Mouse (Mus musculus) ZHBTc4 (cell line): ENCODE data around the gene Dync1i2.
A peak's percentile ranks its signal among the peaks of the same experiment; 100 is the strongest.

ENCODE experiments used
- DNase-seq: peaks from one replicate; pipeline ENCODE4 v3.0.0-alpha.2; 2011; ENCODE audit warnings: low read depth, low spot score

Dync1i2 gene

DNA sequence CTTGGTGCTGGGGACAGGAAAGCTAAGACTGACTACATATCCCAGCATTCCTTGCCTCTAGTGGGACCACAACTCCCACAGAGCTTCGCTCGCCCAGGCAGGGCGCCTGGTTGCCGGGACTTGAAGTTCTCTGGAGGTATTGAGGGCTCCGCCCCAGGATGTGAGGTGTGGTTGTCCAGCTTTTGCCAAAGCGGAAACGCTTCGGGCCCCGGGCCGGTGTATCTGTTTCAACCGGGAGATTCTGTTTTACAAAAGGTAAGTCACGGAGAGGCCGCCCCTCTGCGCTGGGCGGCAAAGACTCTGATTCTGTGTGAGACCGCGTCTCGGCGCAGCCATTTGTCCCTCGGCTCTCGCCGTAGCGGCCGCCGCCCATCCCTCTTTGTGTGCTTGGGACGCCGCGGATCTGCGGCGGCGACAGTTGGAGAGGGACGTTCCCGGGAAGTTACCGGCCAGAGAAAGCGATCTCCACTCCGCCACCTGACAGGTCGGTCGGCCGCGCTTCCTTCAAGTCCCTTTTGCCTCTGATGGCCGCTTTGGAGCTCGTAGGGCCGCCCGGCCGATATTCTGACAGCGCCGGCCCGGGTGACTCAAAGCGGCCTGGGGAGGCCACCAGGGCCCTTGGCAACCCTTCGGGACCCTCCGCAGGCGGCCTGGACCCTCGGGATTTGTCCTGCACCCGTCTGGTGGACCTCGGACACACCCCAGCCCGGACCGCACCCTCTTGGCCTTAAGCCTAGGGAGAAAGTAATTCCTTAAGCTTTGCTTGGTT lies at the start of gene Dync1i2:
Dync1i2 (plus strand) TSS at position 116 of the 769 bp plus-strand sequence.
- DNase-seq, result peak; percentile 99

DNA sequence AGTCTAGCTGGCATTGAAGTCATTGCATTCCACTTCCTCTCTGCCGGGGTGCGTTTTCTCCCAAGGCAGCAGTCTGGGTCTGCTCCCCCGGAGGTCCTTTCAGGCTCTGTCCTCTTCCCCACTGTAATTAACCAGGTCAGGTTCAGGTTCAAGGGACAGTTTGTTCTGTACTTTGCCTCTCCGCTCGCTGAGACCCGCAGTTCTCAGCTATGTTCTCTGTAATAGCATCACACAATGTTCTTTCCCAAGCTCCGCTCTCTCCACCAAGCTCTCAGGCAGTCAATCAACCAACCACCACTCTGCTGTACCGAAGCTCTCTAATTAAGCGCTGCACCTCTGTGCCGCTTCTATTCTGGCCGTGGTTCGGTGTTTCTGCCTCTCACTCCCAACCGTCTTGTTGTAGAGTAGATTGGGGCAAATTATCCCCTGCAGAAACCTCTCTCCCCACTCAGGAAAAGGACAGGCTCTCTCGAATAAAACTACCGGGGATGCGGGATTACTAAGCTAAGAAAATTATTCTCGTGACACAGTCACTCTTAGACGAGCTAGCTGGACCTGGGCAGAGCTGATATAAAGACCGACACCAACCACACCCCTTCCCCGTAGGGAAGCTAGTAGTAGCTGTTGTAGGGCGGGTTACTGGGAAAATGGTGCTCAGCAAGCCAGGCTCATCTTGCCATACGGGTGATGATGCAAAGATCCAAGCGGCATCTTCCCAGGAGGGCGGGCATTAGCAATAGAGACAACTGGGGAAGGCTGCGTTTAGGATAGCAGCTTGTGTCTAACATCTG lies 48.5 kb upstream of the Dync1i2 start:
- DNase-seq, result peak; percentile 29

DNA sequence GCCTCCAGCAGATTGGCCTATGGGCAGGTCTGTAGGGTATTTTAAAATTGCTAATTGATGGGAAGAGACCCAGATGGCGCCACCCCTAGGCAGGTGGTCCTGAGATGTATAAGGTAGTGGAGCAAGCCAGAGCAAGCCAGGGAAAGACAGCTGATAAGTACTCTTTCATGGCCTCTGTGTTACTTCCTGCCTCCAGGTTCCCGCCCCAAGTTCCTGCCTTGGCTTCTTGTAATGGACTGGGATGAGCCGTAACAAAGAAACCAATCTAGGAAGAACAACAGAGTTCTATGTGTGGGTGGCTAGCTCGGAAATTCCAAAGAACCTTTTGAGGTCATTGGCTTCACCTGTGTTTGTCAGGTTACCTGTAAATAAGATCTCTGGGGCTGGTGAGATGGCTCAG lies 44.3 kb upstream of the Dync1i2 start:
- peak; percentile 84 for DNase-seq

DNA sequence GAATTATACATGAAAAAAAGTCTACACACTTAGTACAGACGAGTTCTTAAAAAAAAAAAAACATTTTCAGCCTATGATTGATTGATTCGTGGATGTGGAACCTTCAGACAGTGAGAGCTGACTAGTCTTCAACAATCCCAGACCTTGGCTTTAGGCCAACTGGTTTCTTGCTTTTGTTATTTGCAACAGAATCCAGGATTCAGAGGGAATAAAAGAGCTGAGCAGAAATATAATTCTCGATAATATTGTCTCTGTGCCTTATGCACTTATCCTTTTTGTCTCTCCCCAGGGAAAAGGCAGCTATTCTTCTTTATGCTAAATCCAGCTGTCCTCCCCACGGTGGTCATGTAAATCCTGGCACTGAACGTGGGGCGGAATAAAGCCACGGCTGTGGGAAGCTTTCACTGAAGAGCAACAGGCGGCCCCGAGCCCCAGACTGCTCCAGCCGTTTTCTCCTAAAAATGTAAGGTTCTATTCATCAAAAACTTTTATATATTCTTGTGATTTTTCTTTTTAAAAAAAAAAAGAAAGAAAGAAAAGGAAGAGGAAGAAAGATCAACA lies 43.0 kb upstream of the Dync1i2 start:
- DNase-seq, result no peak

DNA sequence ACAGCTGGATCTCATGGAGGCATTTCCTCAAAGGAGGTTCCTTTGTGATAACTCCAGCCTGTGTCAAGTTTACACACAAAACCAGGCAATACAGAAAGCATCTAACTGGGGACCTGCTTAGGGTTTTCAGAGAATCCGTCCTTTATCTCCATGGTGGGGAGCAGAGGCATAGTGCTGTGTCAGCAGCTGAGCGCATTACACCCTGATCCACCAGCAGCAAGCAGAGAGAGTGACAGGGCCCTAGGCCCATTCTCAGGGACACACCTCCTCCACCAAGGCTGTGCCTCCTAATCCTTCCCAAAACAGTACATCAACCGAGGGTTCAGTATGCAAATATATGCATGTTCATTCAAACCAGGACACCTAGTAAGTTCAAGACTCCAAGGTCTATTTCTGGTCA lies 38.5 kb upstream of the Dync1i2 start:
- DNase-seq, result peak; percentile 29

DNA sequence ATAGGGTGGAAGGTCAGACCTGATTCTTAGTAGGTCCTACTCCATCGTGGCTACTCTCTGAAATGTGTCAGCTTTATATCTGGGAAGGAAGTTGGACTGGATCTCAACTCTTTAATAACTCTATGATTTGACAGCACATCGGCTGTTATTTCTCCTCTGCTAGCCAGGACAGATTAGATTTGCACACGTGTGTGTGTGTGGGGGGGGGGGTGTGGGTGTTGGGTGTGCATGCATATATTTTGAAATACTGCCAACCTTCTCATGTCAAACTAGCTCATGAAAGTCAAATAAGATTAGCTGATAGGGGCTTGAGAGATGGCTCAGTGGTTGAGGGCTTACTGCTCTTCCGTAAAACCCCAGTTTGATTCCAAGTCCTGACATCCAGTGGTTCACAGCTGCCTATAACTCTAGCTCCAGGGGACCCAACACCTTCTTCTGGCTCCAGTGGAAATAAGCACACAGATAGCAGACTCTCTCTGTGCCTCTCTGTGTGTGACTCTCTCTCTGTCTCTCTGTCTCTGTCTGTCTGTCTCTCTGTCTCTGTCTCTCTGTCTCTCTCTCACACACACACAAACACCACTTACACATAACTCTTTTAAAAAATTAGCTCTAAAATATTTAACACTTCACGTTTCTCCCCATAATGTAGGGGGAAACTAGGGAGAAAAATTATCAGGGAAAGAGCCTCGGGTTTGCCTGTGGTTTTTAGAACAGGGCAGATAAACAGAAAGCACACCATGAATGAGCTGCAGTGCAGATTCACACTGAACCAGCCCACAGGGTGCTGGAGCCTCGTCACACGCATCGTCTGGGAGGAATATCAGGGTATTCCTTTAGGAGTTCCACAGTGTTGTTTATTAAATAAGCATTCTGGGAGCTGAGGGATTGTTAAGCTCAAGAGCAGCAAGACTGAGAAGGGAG lies 34.9 kb upstream of the Dync1i2 start:
- no peak for DNase-seq

DNA sequence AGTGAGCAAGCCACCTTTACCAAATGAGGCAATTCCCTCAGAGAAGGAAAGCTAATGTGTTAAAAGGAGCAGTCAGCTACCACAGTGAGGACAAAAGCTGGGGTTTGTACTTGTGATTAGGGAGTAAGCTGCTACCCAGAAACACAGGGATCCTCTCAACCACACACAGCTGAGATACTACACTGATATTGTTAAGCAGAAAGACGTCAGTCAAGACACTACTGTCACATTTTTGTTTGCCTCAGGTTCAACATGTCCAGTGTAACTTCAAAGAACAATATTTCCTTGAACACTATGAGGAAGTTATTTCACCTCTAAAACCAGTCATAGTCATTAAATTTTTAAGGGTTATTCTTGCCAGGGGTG lies 34.3 kb upstream of the Dync1i2 start:
- DNase-seq, result no peak

DNA sequence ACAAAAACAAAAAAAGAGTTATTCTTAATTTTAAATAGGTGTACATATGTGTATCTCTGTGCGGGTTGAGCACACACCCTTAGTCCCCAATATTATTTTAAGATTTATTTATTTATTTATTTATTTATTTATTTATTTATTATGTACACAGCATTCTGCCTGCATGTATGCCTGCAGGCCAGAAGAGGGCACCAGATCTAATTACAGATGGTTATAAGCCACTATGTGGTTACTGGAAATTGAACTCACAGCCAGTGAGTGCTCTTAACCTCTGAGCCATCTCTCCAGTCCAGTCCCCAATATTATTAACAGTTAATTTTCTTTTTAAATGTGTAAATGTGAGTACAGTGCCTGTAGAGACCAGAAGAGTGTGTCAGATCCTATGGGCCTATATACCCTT lies 33.7 kb upstream of the Dync1i2 start:
- peak; percentile 55 for DNase-seq

DNA sequence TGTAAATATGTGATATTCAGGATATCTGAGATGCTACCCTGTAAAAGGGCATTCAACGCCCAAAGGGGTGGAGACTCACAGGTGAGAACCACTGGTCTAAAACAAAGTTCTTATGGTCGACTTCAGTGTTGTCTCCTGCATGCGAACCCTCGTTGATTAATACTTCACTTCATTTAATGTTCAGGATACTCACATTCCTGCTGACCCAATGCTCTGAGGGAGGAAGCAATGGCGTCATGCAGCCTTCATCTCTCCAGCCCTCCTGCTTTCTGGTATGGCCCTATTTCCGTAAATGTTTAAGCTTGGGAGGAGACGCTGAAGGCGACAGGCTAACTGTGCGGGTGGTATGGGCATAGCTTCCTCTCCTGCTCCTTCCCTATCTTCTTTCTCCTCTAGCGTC lies 31.8 kb upstream of the Dync1i2 start:
- no peak for DNase-seq

DNA sequence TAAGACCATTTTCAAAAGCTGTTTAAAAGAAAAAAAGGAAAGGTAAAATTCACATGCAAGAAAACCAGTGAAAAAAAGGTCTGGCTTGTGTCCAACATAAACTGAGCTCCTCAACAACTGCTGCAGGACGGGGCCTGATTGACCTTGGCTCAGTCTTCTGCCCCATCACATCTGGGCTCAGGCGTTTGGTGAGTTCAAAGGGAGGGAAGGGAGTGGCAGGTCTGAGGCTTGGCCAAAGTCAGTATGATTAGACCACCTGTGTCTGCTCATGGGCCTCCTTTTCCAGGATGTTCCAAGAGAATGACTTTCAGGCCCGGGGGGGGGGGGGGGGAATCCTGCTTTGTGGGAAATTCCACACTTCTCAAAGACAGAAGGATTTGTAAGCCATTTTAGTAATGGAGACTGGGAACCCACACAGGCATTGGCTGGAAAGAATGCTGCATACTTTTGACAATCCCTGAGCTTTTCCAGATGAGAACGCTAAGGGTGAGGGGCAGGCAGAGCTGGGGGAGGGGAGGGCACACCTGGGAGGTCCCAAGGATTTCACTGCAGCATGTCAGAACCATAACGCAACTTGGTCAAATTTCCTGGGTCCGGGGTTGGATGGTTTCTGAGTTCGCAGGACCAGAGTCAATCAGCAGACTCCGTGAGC lies 30.8 kb upstream of the Dync1i2 start:
- DNase-seq, result peak; percentile 82

DNA sequence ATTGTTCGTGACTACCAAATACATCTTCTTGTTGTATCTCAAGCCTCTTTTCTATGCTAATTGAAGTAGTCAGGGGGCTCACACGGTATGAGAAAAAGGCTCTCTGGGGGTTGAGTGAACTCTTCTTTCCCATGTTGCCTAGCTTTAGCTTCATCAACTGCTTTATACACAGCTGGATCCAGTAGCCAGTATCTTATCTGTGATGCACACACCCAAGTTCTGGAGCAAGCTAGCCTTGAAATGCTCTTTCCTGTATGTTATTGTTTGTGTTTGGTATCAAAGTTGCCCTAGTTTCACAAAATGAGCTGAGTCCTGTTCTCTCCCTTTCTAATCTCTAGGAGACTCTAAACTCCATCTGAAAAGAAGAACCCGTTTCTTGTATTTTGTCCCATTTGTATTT lies 23.6 kb upstream of the Dync1i2 start:
- DNase-seq, result no peak

DNA sequence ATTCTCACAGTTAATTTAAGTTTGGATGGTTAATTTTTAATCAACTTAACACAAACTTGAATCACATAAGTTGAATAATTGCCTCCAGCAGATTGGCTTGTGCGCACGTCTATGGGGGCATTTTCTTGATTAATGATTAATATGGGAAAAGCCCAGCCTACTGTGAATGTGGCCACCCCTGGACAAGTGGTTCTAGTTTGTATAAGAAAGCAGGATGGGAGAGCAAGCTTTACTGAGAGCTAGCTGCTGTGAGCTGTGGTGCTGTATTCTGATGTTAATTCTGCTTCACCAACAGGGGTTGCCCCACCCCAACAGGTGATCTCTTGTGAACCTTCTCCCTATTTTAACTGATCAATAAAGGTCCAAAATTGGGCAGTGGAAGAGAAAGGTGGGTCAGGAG lies 22.6 kb upstream of the Dync1i2 start:
- peak; percentile 52 for DNase-seq

DNA sequence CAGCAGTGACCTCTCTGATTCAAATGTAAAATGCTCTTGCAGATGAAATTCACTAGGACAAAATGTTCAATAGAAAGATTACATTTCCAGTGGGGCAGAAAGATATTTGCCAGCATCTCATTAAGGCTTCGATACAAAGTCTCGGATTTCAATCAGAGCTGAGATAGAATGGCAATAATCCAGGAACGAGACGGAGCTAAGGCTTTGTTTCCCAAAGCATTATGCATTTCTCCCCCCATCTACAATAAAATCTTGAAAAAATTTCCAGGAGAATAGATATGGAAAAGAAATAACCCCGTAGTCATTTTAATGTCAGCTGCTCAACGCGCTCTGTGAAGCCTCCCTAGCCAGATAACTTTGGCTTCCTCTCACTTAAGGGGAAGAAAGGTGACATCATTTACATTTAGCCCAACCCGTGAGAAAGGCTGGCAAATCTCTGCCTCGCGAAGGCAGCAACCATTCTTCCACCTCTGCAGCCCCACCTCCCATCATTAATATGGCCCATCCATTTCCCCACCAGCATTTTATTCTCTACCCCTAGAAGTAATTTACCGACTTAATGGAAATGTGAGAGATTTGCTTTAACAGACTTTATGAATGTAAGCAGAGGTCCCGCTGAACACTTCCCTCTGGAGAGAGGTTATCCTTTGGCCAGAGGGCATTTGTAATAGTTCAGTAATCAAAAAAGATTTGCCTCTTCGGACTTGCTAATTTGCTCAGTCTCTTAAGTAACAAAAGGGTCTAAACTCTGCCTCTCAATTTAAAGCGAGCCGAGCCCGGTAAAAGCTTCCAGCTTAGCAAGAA lies 19.9 kb upstream of the Dync1i2 start:
- no peak for DNase-seq

DNA sequence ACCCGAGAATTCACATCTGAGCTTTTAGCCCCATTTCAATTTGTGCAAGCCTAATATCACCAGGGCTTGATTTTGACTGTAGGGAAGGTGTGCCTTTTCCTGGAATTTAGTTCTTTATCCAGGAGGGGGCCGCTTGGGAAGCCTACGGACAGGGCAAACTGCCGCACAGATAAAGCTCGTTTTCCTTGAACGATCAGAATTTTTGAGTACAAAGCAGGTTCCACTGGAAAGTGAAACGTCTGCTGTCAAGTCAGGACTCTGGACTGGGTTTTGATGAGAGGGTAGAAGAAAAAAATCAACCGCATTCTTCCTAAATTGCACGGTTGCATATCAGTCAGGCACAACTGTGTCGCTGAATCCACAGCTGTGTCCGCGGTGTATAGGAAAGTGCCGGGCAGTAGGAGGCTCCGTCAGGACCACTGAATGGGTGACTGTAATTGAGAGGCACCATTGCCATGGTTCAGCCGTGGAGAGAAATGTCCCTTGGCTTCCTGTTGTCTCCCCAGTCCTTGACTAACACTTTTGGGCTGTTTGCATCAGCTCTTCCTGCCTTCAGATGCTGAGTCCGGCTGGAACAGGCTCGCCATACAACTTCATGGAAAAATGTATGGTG lies 19.2 kb upstream of the Dync1i2 start:
- DNase-seq, result no peak

DNA sequence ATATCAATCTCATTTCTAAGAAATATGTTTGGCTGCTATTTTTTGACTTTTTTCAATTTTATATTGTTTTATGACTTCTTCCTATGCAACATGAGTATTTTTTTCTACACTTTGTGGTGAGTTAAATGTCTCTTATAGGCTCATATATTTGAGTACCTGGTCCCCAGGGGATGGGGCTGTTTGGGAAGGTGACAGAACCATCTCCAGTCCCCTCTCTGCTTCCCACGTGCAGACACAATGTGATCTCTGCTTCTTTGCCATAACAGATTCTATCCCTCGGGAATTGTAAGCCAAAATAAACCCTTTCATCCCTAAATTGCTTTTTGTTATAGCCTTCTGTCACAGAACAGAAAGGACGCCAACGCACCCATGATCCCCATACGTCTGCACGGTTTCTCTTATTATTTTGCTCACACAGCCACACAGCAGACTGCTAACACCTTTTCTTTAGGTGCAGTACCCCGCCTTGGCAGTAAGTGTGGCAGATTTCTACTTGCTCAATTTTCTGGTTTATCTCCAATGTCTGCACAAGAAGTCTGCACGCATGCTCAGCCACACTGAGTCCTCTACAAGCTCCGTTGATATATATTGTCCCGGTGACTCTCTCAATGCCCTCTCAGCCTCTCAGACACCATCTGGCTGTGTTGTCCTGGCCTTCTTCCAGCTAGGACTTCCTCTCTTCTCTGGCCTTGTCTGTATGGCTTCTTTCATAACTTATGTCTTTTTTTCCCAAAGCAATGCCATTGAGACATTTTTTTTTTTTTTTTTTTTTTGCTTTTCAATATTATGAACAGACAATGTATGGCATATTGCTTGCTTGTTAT lies 17.2 kb upstream of the Dync1i2 start:
- DNase-seq, result no peak

DNA sequence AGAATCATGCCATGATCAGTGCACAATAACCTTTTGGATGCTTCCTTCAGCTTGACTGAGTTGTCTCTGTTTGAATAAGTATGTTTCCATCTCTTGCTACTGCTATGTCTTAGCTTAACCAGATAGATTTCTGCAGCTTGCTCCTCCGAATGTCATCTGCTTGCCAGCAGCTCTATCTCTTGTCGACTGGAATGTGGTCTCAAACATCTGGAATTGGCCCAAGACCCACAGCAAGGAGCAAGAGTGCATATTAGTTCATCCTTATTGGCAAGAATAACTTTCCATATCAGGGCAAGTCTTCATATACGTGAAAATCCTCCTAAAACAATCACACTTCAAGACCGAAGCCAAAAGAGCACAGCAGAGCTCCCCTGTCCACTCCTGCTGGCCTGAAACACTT lies 14.6 kb upstream of the Dync1i2 start:
- DNase-seq, result no peak

DNA sequence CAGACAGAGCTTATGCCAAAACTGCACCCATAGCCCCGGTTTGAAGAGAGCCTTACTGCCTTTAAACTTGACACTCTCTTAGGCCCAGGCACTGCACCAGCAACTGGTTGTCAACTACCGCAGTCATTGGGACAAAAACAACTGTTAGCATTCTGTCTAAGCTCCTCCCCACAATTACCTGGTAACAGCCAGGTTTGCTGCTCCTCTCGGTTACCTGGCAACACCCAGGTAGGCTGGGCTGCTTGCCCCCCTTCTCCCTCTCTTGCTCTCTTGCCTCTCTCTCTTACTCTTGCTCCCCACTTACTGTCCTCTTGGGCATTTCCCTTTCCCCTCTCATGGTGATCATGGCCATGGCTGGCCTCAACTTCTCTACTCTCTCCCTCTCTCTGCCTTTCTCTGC lies 12.6 kb upstream of the Dync1i2 start:
- DNase-seq, result no peak

DNA sequence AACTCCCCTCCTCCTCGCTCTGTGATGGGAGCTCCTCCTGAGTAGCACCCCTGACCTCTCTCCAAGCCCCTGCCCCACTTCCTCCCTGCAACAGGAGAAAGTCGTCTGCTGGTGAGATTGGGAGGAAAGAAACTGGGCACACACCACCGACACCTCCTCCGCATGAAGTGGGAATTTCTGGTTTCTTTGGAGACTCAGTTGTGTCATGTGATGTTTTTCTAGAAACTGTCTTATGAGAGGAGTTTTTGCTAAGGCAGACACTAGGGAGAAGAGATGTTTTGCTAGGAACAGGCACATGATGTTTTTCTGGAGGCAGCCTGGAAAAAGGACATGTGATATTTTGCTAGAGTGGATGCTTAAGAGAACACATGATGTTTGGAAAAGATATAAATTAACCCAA lies 11.0 kb upstream of the Dync1i2 start:
- no peak for DNase-seq

DNA sequence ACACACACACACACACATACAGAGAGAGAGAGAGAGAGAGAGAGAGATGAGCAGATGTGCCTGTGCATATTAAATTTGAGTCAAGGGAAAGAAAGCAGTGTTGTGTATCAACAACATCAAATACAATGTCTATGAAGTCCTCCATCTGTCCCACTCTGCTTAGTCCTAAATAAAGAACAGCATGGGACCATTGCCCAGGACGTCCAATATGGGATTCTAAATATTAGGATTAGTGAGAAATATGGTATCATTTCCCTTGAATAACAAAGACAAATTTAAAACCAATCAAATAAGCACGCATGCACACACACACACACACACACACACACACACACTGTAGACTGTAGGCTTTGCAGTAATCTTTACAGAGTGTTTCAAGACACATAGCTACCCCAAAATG lies 9.6 kb upstream of the Dync1i2 start:
- no peak for DNase-seq
